Mouse (Mus musculus): ENCODE results near the gene Zfp740. TPM values are rescaled to one million over a fixed set of nuclear protein-coding genes. Genes with fewer than 3 reads are reported as not detected.

Gene Zfp740
- polyA plus RNA-seq, 1 experiment = 30.2 TPM

DNA sequence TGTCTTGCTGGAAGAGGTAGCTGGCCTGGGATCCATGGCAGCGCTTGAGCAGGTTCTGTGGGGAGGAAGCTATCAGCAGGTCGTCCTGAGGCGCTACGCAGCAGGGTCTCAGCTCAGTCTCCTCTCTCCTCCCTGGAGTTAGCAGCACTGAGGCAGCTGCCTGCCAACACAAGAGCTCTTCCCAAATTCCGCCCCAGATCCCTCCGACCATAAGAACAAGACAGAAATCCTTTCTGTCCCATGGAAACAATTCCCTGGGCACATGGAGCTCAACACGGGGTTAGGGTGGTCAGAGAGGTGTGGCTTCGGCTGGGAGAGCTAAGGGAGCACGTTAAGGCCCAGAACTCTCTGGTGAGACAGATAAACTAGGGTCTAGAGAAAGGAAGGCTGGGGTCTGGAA lies 23.9 kb upstream of the Zfp740 start:
- Histone ChIP-seq H3K4me1 (ENCODE audit: control insufficient read depth, insufficient read depth, insufficient read length) (no peaks in the 10 kb centered on the region), H3K27ac (ENCODE audit: insufficient read depth, low read length) (no peak overlapping the region), H3K27me3 (ENCODE audit: control insufficient read depth, insufficient read depth, low read length) (no peaks in the 10 kb centered on the region), H3K36me3 (ENCODE audit: control insufficient read depth, insufficient read depth, low read length) (no peaks in the 10 kb centered on the region), H3K4me3 (ENCODE audit: extremely low read depth, insufficient read depth, insufficient read length) (no peak overlapping the region)
- TF ChIP-seq CTCF (IDR thresholded peaks at IDR 0.05; ENCODE audit: extremely low read depth, insufficient read depth, insufficient read length, insufficient replicate concordance) (no peak), POLR2A (IDR thresholded peaks at IDR 0.05; ENCODE audit: low read depth, low read length) (no peak)
- 92% methylated on average over 9 of the region's 9 CpGs for WGBS
- DNase-seq (ENCODE audit: low read depth in 1 of 2, low spot score in 2 of 2) = no peak

DNA sequence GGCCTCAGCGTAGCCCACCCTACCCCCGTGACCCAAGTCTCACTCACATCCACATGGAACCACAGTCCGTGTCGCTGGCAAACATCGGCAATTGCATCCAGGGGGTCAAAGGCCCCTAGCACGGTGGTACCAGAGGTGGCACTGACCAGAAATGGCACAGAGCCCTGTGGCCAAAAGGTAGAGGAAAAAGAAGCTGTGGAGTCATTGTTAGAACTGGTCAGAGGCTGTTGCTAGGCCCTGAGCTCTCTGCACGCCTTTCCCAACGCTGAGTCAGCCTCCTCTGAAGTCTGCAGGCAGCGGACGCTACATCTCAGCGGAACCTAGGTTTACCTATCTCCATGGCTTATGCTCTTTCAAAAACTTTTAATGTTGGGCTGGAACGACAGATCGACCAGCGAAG lies 23.1 kb upstream of the Zfp740 start:
- 94% methylated on average over 14 of the region's 14 CpGs for WGBS
- Histone ChIP-seq H3K27me3 (ENCODE audit: control insufficient read depth, insufficient read depth, low read length) (no peaks in the 10 kb centered on the region), H3K4me3 (ENCODE audit: extremely low read depth, insufficient read depth, insufficient read length) (no peak overlapping the region), H3K27ac (ENCODE audit: insufficient read depth, low read length) (no peak overlapping the region), H3K36me3 (ENCODE audit: control insufficient read depth, insufficient read depth, low read length) (no peaks in the 10 kb centered on the region), H3K4me1 (ENCODE audit: control insufficient read depth, insufficient read depth, insufficient read length) (no peaks in the 10 kb centered on the region)
- no peak for DNase-seq (ENCODE audit: low read depth in 1 of 2, low spot score in 2 of 2)
- no peak for TF ChIP-seq CTCF (IDR thresholded peaks at IDR 0.05; ENCODE audit: extremely low read depth, insufficient read depth, insufficient read length, insufficient replicate concordance)
- TF ChIP-seq POLR2A (IDR thresholded peaks at IDR 0.05; ENCODE audit: low read depth, low read length) = no peak

DNA sequence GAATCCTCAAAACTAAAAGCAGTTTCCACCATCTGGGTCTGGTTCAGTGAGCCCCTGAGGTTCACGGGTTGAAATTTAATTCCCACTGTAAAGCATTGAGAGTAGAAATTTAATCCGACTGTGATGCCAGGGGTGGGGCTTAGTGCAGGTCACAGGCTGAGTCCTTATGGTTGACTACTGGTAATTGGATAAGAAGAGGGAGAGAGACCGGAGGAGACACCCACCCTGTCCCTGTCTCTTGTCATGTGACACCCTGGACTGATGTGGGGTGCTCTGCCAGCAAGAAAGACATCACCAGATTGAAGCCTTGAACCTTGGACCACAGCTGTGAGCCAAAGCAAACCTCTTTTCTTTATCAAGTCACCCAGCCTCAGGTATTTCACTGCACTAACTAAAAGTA lies 20.0 kb upstream of the Zfp740 start:
- H3K4me1 ChIP-seq (ENCODE audit: control insufficient read depth, insufficient read depth, insufficient read length) = no peaks in the 10 kb centered on the region
- no peak for DNase-seq (ENCODE audit: low read depth in 1 of 2, low spot score in 2 of 2)
- H3K27ac ChIP-seq (ENCODE audit: insufficient read depth, low read length) = no peak overlapping the region
- no peak overlapping the region for H3K4me3 ChIP-seq (ENCODE audit: extremely low read depth, insufficient read depth, insufficient read length)
- H3K27me3 ChIP-seq (ENCODE audit: control insufficient read depth, insufficient read depth, low read length) = no peaks in the 10 kb centered on the region
- TF ChIP-seq CTCF (IDR thresholded peaks at IDR 0.05; ENCODE audit: extremely low read depth, insufficient read depth, insufficient read length, insufficient replicate concordance) (no peak), POLR2A (IDR thresholded peaks at IDR 0.05; ENCODE audit: low read depth, low read length) (no peak)
- H3K36me3 ChIP-seq (ENCODE audit: control insufficient read depth, insufficient read depth, low read length) = no peaks in the 10 kb centered on the region; the same call in none of the 2 replicates
- 83% methylated on average over 3 of the region's 3 CpGs for WGBS

DNA sequence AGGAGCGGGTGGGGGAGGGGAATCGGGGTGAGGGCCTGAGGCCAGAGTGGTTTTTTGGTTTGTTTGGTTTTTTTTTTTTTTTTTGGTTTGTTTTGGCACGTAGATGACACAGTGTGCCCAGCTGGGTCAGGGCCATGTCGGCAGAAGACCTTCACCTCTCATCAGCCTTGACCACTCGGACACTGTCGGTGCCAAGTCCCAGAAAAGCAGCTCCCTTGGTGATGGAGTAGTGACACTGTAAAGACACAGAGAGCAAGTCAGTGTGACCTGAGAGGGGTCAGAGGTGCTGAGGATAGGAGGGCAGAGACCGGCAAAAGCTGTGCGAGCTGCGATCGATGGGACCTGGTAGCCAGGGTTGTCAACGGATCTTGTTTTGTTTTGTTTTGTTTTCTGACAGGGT lies 16.8 kb upstream of the Zfp740 start:
- Histone ChIP-seq H3K27me3 (ENCODE audit: control insufficient read depth, insufficient read depth, low read length) (no peaks in the 10 kb centered on the region), H3K27ac (ENCODE audit: insufficient read depth, low read length) (no peak overlapping the region), H3K4me1 (ENCODE audit: control insufficient read depth, insufficient read depth, insufficient read length) (no peaks in the 10 kb centered on the region), H3K36me3 (ENCODE audit: control insufficient read depth, insufficient read depth, low read length) (no peaks in the 10 kb centered on the region; the same call in none of the 2 replicates), H3K4me3 (ENCODE audit: extremely low read depth, insufficient read depth, insufficient read length) (no peak overlapping the region)
- 92% methylated on average over 11 of the region's 11 CpGs for WGBS
- DNase-seq (ENCODE audit: low read depth in 1 of 2, low spot score in 2 of 2) = no peak
- TF ChIP-seq CTCF (IDR thresholded peaks at IDR 0.05; ENCODE audit: extremely low read depth, insufficient read depth, insufficient read length, insufficient replicate concordance) (no peak), POLR2A (IDR thresholded peaks at IDR 0.05; ENCODE audit: low read depth, low read length) (no peak)

DNA sequence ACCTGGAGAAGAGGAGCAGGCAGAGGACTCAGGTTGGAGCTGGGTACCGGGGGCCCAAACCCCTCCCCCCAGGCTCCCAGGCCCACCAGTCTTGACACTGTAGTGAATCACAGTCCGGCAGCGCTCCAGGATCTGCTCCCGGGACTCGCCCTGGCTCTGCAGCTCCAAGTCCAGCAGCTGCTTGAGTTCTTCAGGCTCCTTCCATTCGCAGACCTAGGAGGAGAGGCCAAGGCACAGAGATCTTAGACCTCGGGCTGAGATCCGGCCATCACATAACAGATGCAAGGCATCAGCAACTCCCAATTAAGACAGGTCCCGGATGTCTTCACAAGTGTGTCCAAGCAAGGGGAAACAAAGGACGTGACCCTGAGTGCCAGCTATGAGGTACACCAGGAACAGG lies 15.0 kb upstream of the Zfp740 start:
- no peak overlapping the region for H3K27ac ChIP-seq (ENCODE audit: insufficient read depth, low read length)
- 90% methylated on average over 10 of the region's 10 CpGs for WGBS
- no peak overlapping the region for H3K4me3 ChIP-seq (ENCODE audit: extremely low read depth, insufficient read depth, insufficient read length)
- no peaks in the 10 kb centered on the region; the same call in none of the 2 replicates for H3K36me3 ChIP-seq (ENCODE audit: control insufficient read depth, insufficient read depth, low read length)
- no peak for TF ChIP-seq CTCF (IDR thresholded peaks at IDR 0.05; ENCODE audit: extremely low read depth, insufficient read depth, insufficient read length, insufficient replicate concordance)
- no peak for TF ChIP-seq POLR2A (IDR thresholded peaks at IDR 0.05; ENCODE audit: low read depth, low read length)
- no peaks in the 10 kb centered on the region for H3K27me3 ChIP-seq (ENCODE audit: control insufficient read depth, insufficient read depth, low read length)
- H3K4me1 ChIP-seq (ENCODE audit: control insufficient read depth, insufficient read depth, insufficient read length) = peaks cover 3% of the 10 kb centered on the region; the same call in 1 of the 2 replicates
- no peak for DNase-seq (ENCODE audit: low read depth in 1 of 2, low spot score in 2 of 2)

DNA sequence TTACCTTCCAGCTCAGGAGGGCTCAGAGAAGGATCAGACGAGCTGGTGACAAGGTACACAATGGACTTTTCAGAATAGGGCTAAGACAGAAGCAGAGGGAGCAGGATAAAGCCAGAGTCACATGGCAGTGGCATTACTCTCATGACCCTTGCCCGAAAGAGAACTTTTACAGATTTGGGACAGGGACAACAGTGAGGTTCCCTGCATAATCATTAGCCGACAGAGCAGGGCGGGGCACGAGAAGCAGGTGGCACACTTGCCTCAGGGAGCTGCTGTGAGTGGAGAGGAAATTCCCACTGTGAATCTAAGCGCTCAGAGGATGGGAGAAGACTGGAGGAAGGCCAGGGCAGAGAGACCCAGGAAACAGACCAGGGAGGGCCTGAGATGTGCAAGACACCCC lies 14.2 kb upstream of the Zfp740 start:
- H3K27ac ChIP-seq (ENCODE audit: insufficient read depth, low read length) = no peak overlapping the region

DNA sequence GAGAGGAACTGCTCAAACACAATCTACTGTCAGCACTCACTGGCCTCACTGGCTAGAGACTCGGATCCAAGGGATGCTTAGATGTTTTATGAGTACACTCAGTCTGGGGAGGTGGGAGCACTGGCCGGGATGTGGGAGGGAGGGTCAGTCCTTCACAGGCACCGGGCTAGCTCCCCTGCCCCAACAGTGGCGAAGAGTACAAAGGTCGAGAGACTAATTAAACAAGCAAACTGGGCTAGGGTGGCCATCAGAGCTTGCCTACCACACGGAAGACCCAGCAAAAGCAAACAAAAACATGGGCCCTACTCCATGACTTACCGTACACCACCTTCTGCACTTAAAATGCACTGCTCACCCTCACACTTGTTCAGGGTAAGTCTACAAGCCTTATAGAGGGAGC lies 11.3 kb upstream of the Zfp740 start:
- TF ChIP-seq POLR2A (IDR thresholded peaks at IDR 0.05; ENCODE audit: low read depth, low read length) = no peak
- no peak for TF ChIP-seq CTCF (IDR thresholded peaks at IDR 0.05; ENCODE audit: extremely low read depth, insufficient read depth, insufficient read length, insufficient replicate concordance)
- Histone ChIP-seq H3K27ac (ENCODE audit: insufficient read depth, low read length) (no peak overlapping the region), H3K4me3 (ENCODE audit: extremely low read depth, insufficient read depth, insufficient read length) (no peak overlapping the region), H3K36me3 (ENCODE audit: control insufficient read depth, insufficient read depth, low read length) (no peaks in the 10 kb centered on the region; the same call in 1 of the 2 replicates), H3K4me1 (ENCODE audit: control insufficient read depth, insufficient read depth, insufficient read length) (peaks cover 3% of the 10 kb centered on the region; the same call in 1 of the 2 replicates), H3K27me3 (ENCODE audit: control insufficient read depth, insufficient read depth, low read length) (no peaks in the 10 kb centered on the region)
- WGBS = 86% methylated on average over 7 of the region's 7 CpGs
- DNase-seq (ENCODE audit: low read depth in 1 of 2, low spot score in 2 of 2) = no peak

More for the DNA sequence above, 14.2 kb upstream of the Zfp740 start:
- Histone ChIP-seq H3K4me3 (ENCODE audit: extremely low read depth, insufficient read depth, insufficient read length) (no peak overlapping the region), H3K27me3 (ENCODE audit: control insufficient read depth, insufficient read depth, low read length) (no peaks in the 10 kb centered on the region), H3K4me1 (ENCODE audit: control insufficient read depth, insufficient read depth, insufficient read length) (peaks cover 3% of the 10 kb centered on the region; the same call in 1 of the 2 replicates), H3K36me3 (ENCODE audit: control insufficient read depth, insufficient read depth, low read length) (no peaks in the 10 kb centered on the region; the same call in none of the 2 replicates)
- TF ChIP-seq CTCF (IDR thresholded peaks at IDR 0.05; ENCODE audit: extremely low read depth, insufficient read depth, insufficient read length, insufficient replicate concordance) (no peak), POLR2A (IDR thresholded peaks at IDR 0.05; ENCODE audit: low read depth, low read length) (no peak)
- WGBS = 83% methylated on average over 6 of the region's 6 CpGs
- DNase-seq (ENCODE audit: low read depth in 1 of 2, low spot score in 2 of 2) = no peak

All from spleen, adult 2 months (tissue).